In genomic region chr11:83746681-83747080, GRCm38 (mm10) we compare ENCODE assay signal across 27 mouse cellular contexts. TPM values are rescaled to one million over a fixed set of nuclear protein-coding genes. Genes with fewer than 3 reads are reported as not detected.
DNase-seq lines count a peak whose midpoint lies in the region; ATAC-seq and TF ChIP-seq lines count a peak whose summit lies in the region.
"Had no signal": no experiment of that assay in that cellular context is flagged by ENCODE, and none has a peak within 500 bp of the region (broad histone marks: within the 10 kb centered on the region; RNA-seq: fewer than 3 reads in every experiment).

Gene Wfdc21 (plus strand): TSS chr11:83746940.

- no peaks in the 10 kb centered on the region for H3K9me3 ChIP-seq in liver, embryonic 11.5 days (ENCODE audit: control insufficient read depth, low read length)
- H3K9me3 ChIP-seq in megakaryocyte, embryonic 14.5 days: peaks cover 17% of the 10 kb centered on the region
- H3K9me3 ChIP-seq: heart, embryonic 10.5 days; hindbrain, embryonic 12.5 days; limb, embryonic 15.5 days; midbrain, embryonic 13.5 days; stomach, embryonic 15.5 days had no signal

- 0 out of 2 replicates have a peak, but pooled peaks have one; percentile 6 for TF ChIP-seq POLR2A in liver, adult 2 months (IDR thresholded peaks at IDR 0.05; ENCODE audit: extremely low read depth, insufficient read depth, low read length)
- TF ChIP-seq POLR2A in spleen, adult 2 months (IDR thresholded peaks at IDR 0.05; ENCODE audit: low read depth, low read length): no peak

- H3K27ac ChIP-seq in liver, adult 2 months (replicated peaks; ENCODE audit: insufficient read depth, low read depth, low read length): peak within 1 kb of the TSS; percentile 93
- H3K27ac ChIP-seq in liver, embryonic 11.5 days (ENCODE audit: low read depth, low read length): no peak within 1 kb of the TSS
- peak within 1 kb of the TSS; percentile 80 for H3K27ac ChIP-seq in spleen, adult 2 months (ENCODE audit: insufficient read depth, low read length)
- H3K27ac ChIP-seq: heart, embryonic 10.5 days; hindbrain, embryonic 12.5 days; kidney, postnatal 0 days; limb, embryonic 15.5 days; midbrain, embryonic 13.5 days; stomach, embryonic 15.5 days had no signal

- H3K9ac ChIP-seq in liver, adult 2 months (ENCODE audit: low read depth, low read length): peak within 1 kb of the TSS; percentile 80
- H3K9ac ChIP-seq in liver, embryonic 11.5 days (ENCODE audit: low read depth, low read length): no peak within 1 kb of the TSS
- H3K9ac ChIP-seq: hindbrain, embryonic 12.5 days; limb, embryonic 15.5 days; midbrain, embryonic 13.5 days; stomach, embryonic 15.5 days had no signal

- peaks cover 18% of the 10 kb centered on the region for H3K4me1 ChIP-seq in liver, adult 2 months (ENCODE audit: control insufficient read depth, insufficient read depth, low read length)
- no peaks in the 10 kb centered on the region for H3K4me1 ChIP-seq in liver, embryonic 11.5 days (replicated peaks; ENCODE audit: control insufficient read depth, insufficient read depth, low read length)
- H3K4me1 ChIP-seq in spleen, adult 2 months (ENCODE audit: control insufficient read depth, insufficient read depth, insufficient read length): peaks cover 40% of the 10 kb centered on the region
- peaks cover 21% of the 10 kb centered on the region for H3K4me1 ChIP-seq in megakaryocyte, embryonic 14.5 days
- H3K4me1 ChIP-seq: heart, embryonic 10.5 days; hindbrain, embryonic 12.5 days; limb, embryonic 15.5 days; midbrain, embryonic 13.5 days; stomach, embryonic 15.5 days had no signal

- peak; percentile 86 for DNase-seq in liver, adult 2 months (ENCODE audit: extremely low read depth, low read depth, low spot score)
- no peak for DNase-seq in liver, embryonic 11.5 days (ENCODE audit: low spot score)
- DNase-seq in spleen, adult 2 months (ENCODE audit: low read depth in 1 of 2, low spot score in 2 of 2): no peak
- DNase-seq in spleen, postnatal 4 days (ENCODE audit: low spot score in 2 of 2): no peak
- DNase-seq in embryo, embryonic 9.5 days (ENCODE audit: extremely low spot score): no peak
- no peak for DNase-seq in kidney, postnatal 36 days
- DNase-seq: cerebellum, adult 8-10 months; gastrocnemius, postnatal 25 days; kidney, adult 18-20 months; lung, postnatal 10 days; thymus, postnatal 25 days had no signal

- no peaks in the 10 kb centered on the region for H3K79me2 ChIP-seq in liver, adult 2 months (ENCODE audit: control insufficient read depth, insufficient read depth, low read length)

- ATAC-seq in liver, embryonic 11.5 days (replicated peaks; ENCODE audit: low FRiP score): no peak
- no peak for ATAC-seq in erythroblast, adult 5-6 weeks (replicated peaks; ENCODE audit: low FRiP score, poor library complexity, severe bottlenecking)
- ATAC-seq: forebrain, embryonic 14.5 days; midbrain, embryonic 13.5 days had no signal

- H3K4me2 ChIP-seq in liver, embryonic 11.5 days: no peak within 1 kb of the TSS
- H3K4me2 ChIP-seq: hindbrain, embryonic 12.5 days; limb, embryonic 15.5 days; midbrain, embryonic 13.5 days; stomach, embryonic 15.5 days had no signal

- peak within 1 kb of the TSS; percentile 69 for H3K4me3 ChIP-seq in liver, adult 2 months (ENCODE audit: insufficient read depth, low read depth, low read length)
- no peak within 1 kb of the TSS for H3K4me3 ChIP-seq in liver, embryonic 11.5 days (ENCODE audit: low read depth, low read length)
- no peak within 1 kb of the TSS for H3K4me3 ChIP-seq in spleen, adult 2 months (ENCODE audit: extremely low read depth, insufficient read depth, insufficient read length)
- H3K4me3 ChIP-seq in megakaryocyte, embryonic 14.5 days (replicated peaks): peak within 1 kb of the TSS; percentile 10
- H3K4me3 ChIP-seq: erythroblast, embryonic 14.5 days; heart, embryonic 10.5 days; hindbrain, embryonic 12.5 days; limb, embryonic 15.5 days; midbrain, embryonic 13.5 days; myocyte; stomach, embryonic 15.5 days had no signal

- H3K36me3 ChIP-seq in liver, adult 2 months (ENCODE audit: control insufficient read depth, insufficient read depth, low read length): peaks cover 6% of the 10 kb centered on the region; the same call in 1 of the 2 replicates
- H3K36me3 ChIP-seq in liver, embryonic 11.5 days (ENCODE audit: control insufficient read depth, insufficient read depth, low read length): no peaks in the 10 kb centered on the region
- no peaks in the 10 kb centered on the region for H3K36me3 ChIP-seq in spleen, adult 2 months (ENCODE audit: control insufficient read depth, insufficient read depth, low read length)
- H3K36me3 ChIP-seq in megakaryocyte, embryonic 14.5 days (replicated peaks; ENCODE audit: low read length): no peaks in the 10 kb centered on the region
- H3K36me3 ChIP-seq: heart, embryonic 10.5 days; hindbrain, embryonic 12.5 days; limb, embryonic 15.5 days; midbrain, embryonic 13.5 days; stomach, embryonic 15.5 days had no signal

- H3K27me3 ChIP-seq in liver, adult 2 months (ENCODE audit: control insufficient read depth, insufficient read depth, low read length): no peaks in the 10 kb centered on the region
- H3K27me3 ChIP-seq in liver, embryonic 11.5 days (replicated peaks; ENCODE audit: control insufficient read depth, insufficient read depth, low read length): peaks cover 7% of the 10 kb centered on the region
- H3K27me3 ChIP-seq in spleen, adult 2 months (ENCODE audit: control insufficient read depth, insufficient read depth, low read length): no peaks in the 10 kb centered on the region
- peaks cover 66% of the 10 kb centered on the region for H3K27me3 ChIP-seq in megakaryocyte, embryonic 14.5 days (replicated peaks)
- H3K27me3 ChIP-seq: stomach, embryonic 15.5 days had no signal

- WGBS in liver, adult 2 months: 27% methylated on average over 5 of the region's 5 CpGs
- 63% methylated on average over 5 of the region's 5 CpGs for WGBS in liver, embryonic 11.5 days
- 76% methylated on average over 5 of the region's 5 CpGs for WGBS in spleen, adult 2 months

- no peak for TF ChIP-seq CTCF in liver, adult 2 months (IDR thresholded peaks at IDR 0.05; ENCODE audit: low read depth, low read length)
- TF ChIP-seq CTCF in spleen, adult 2 months (IDR thresholded peaks at IDR 0.05; ENCODE audit: extremely low read depth, insufficient read depth, insufficient read length, insufficient replicate concordance): no peak

RNA-seq across cellular contexts. Expression of gene Wfdc21, which starts in this region (rescaled TPM):
- total RNA-seq in liver, adult 2 months (2014; rRNA removed): 1,058 and 3,004 TPM in 2 replicates
- polyA plus RNA-seq in liver, adult 2 months (2012; rRNA removed): 2,463 and 2,494 TPM in 2 replicates
- 1.6 and 2.0 TPM in 2 replicates for polyA plus RNA-seq in liver, embryonic 11.5 days (2014; fragmentation: Nextera tagmentation; extraction: Ambion mirVana)
- polyA plus RNA-seq in spleen, adult 2 months (2012; rRNA removed): 17.1 and 20.6 TPM in 2 replicates
- 203 and 278 TPM in 2 replicates for total RNA-seq in erythroblast, adult 5-6 weeks (2015; ENCODE audit: low replicate concordance)
- total RNA-seq in erythroblast, adult 5-6 weeks (2017; ENCODE audit: low replicate concordance): 146 and 210 TPM in 2 replicates
- not detected in 2 replicates for polyA plus RNA-seq in megakaryocyte, embryonic 14.5 days (2012; ENCODE audit: insufficient read depth, low replicate concordance)
- total RNA-seq: layer of hippocampus, adult 8-10 months; left cerebral cortex, postnatal 25 days; MEL had no signal
- polyA plus RNA-seq: embryonic facial prominence, embryonic 11.5 days; erythroblast, embryonic 14.5 days; forebrain, embryonic 14.5 days; heart, embryonic 10.5 days; hindbrain, embryonic 12.5 days; myocyte; neural tube, embryonic 14.5 days had no signal

Comparison
In these comparisons a context has a peak if more than half of its experiments do, and no peak if none do; other contexts are left out.
1. RNA of gene Wfdc21 (polyA plus RNA-seq): 2,463 to 2,494 TPM in liver, adult 2 months; 17.1 to 20.6 TPM in spleen, adult 2 months, 1.6 to 2.0 TPM in liver, embryonic 11.5 days and not detected in megakaryocyte, embryonic 14.5 days; every median in the first group is over 100 times any median in the second.
2. H3K4me3 ChIP-seq: peak in liver, adult 2 months (single experiment) and megakaryocyte, embryonic 14.5 days (single experiment); none in liver, embryonic 11.5 days (single experiment) and spleen, adult 2 months (single experiment).